Mouse (Mus musculus): ENCODE results near the gene Slc44a5.

GRCm38 (mm10) chr3:153926333-153926732 lies 46.9 kb upstream of the Slc44a5 start:
- TF ChIP-seq CTCF (IDR thresholded peaks at IDR 0.05; ENCODE audit: extremely low read depth, insufficient read length, insufficient replicate concordance, low read depth, low read length) (no peak), POLR2A (IDR thresholded peaks at IDR 0.05; ENCODE audit: low read depth, low read length) (no peak)

Measured in small intestine, adult 2 months (tissue).